Mouse (Mus musculus) B cell, adult 2 months (primary cell): ENCODE measurements at regions not wholly inside any gene's neighbourhood (a gene's known extent, or its start where the extent isn't known, plus 50 kb on each side); places are given as distances from the start of the nearest gene placed in this dataset.

Experiments used
- DNase-seq, 2 experiments: peaks; one replicate each; pipeline ENCODE4 v3.0.0; 2022

GRCm38 (mm10) chr14:76863035-76863706 is 173.4 kb upstream of the Ccdc122 start:
- no peak for DNase-seq

GRCm38 (mm10) chr14:76858396-76858795 is 178.2 kb upstream of the Ccdc122 start:
- no peak for DNase-seq

GRCm38 (mm10) chr14:76857196-76857773 is 179.3 kb upstream of the Ccdc122 start:
- peak in 1 of 2 experiments; percentile 6 for DNase-seq

- no peak for DNase-seq
Observed at GRCm38 (mm10) chr14:76856591-76856990, 180.0 kb upstream of the Ccdc122 start.

GRCm38 (mm10) chr14:76854965-76855364 is 181.6 kb upstream of the Ccdc122 start:
- DNase-seq = no peak

- peak; percentile 21 to 30 for DNase-seq
Observed at GRCm38 (mm10) chr14:76851473-76852214, 184.9 kb upstream of the Ccdc122 start.

GRCm38 (mm10) chr14:76850641-76851040 is 185.9 kb upstream of the Ccdc122 start:
- no peak for DNase-seq

- DNase-seq = no peak
Observed at GRCm38 (mm10) chr14:76850051-76850450, 186.5 kb upstream of the Ccdc122 start.

- DNase-seq = no peak
Observed at GRCm38 (mm10) chr14:76849636-76850035, 186.9 kb upstream of the Ccdc122 start.

GRCm38 (mm10) chr14:76849071-76849470 is 187.5 kb upstream of the Ccdc122 start:
- no peak for DNase-seq

GRCm38 (mm10) chr14:76845706-76846105 is 190.9 kb upstream of the Ccdc122 start:
- DNase-seq = no peak

GRCm38 (mm10) chr14:76844717-76845116 is 191.9 kb upstream of the Ccdc122 start:
- no peak for DNase-seq

- no peak for DNase-seq
Observed at GRCm38 (mm10) chr14:76837583-76838220, 198.9 kb upstream of the Ccdc122 start.

- no peak for DNase-seq
Observed at GRCm38 (mm10) chr14:76836926-76837516, 199.6 kb upstream of the Ccdc122 start.

- DNase-seq = no peak
Observed at GRCm38 (mm10) chr14:76836271-76836670, 200.3 kb upstream of the Ccdc122 start.

GRCm38 (mm10) chr14:76834084-76834483 is 202.5 kb upstream of the Ccdc122 start:
- no peak for DNase-seq

GRCm38 (mm10) chr14:76829161-76829510 is 207.4 kb upstream of the Ccdc122 start:
- DNase-seq = no peak

GRCm38 (mm10) chr14:76828453-76829160 is 208.0 kb upstream of the Ccdc122 start:
- DNase-seq = no peak

- DNase-seq = no peak
Observed at GRCm38 (mm10) chr14:76824066-76824465, 212.5 kb upstream of the Ccdc122 start.

- DNase-seq = no peak
Observed at GRCm38 (mm10) chr14:76822766-76823325, 213.7 kb upstream of the Ccdc122 start.

- no peak for DNase-seq
Observed at GRCm38 (mm10) chr14:76821892-76822291, 214.7 kb upstream of the Ccdc122 start.

GRCm38 (mm10) chr14:76821484-76821883 is 215.1 kb upstream of the Ccdc122 start:
- no peak for DNase-seq
